Comparison of ENCODE assay signal across 8 mouse cellular contexts in the genomic region with DNA sequence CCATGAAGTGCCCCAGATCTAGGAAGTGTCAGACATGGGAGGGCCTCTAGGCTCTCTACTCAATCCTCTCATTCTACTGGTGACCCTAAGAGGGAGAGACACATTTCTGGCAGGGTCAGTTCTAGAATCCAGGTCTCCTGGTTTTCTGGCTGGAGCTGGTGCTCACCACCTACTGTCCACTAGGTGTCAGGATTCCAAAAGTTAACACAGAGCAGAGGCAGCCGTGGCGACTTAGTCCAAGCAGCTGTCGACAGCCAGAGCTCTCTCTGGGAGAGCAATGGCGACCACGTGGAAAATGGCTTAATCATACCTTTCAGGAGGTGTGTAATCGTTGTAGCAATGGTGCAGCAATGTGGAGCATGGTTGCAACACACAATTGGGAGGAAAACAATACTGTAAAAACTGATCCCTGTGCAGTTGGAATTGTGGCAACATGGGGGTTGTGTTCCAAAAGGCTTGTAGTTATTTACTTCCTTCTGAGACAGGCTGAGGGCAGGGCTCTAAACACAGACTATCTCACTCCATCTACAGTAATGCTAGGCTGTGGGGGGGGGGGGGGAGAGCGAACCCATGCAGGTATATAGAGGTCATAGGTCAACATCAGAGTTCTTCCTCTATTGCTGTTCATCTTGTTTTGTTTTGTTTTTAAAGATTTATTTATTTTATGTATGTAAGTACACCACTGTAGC. TPM values are rescaled to one million over a fixed set of nuclear protein-coding genes. Genes with fewer than 3 reads are reported as not detected.
DNase-seq lines count a peak whose midpoint lies in the region; ATAC-seq and TF ChIP-seq lines count a peak whose summit lies in the region.

No protein-coding gene starts in this region.

- peak; percentile 34 for DNase-seq in CD4-positive helper T cell, adult 2 months (ENCODE audit: low read depth, low spot score)
- peak; percentile 84 for DNase-seq in brain, adult 2 months (ENCODE audit: low read depth, low spot score)
- peak; percentile 55 for DNase-seq in liver
- DNase-seq in midbrain, postnatal 0 days (ENCODE audit: low spot score), result peak; percentile 88
- DNase-seq in splenic B cell, adult 2 months (ENCODE audit: low read depth, low spot score), result peak; percentile 62

- H3K4me2 ChIP-seq in heart, embryonic 12.5 days, result peak overlapping the region; percentile 40; the same call in 1 of the 2 replicates
- H3K4me2 ChIP-seq in kidney, embryonic 15.5 days, result peak overlapping the region; percentile 35; the same call in 1 of the 2 replicates
- H3K4me2 ChIP-seq in midbrain, postnatal 0 days (ENCODE audit: low read depth, low read length, poor library complexity, severe bottlenecking), result peak overlapping the region; percentile 36

- no peaks in the 10 kb centered on the region for H3K36me3 ChIP-seq in heart, embryonic 12.5 days
- no peaks in the 10 kb centered on the region for H3K36me3 ChIP-seq in kidney, embryonic 15.5 days
- H3K36me3 ChIP-seq in midbrain, postnatal 0 days (ENCODE audit: insufficient read depth, low read length), result no peaks in the 10 kb centered on the region
- H3K36me3 ChIP-seq in splenic B cell, adult 2 months (ENCODE audit: control insufficient read depth, insufficient read depth, low read length, poor library complexity, severe bottlenecking), result no peaks in the 10 kb centered on the region

- H3K9ac ChIP-seq in heart, embryonic 12.5 days, result no peak overlapping the region
- H3K9ac ChIP-seq in kidney, embryonic 15.5 days, result no peak overlapping the region
- H3K9ac ChIP-seq in midbrain, postnatal 0 days (replicated peaks; ENCODE audit: low read length, poor library complexity, severe bottlenecking), result no peak overlapping the region

- H3K4me3 ChIP-seq in heart, embryonic 12.5 days, result no peak overlapping the region
- H3K4me3 ChIP-seq in kidney, embryonic 15.5 days (replicated peaks), result no peak overlapping the region
- no peak overlapping the region for H3K4me3 ChIP-seq in midbrain, postnatal 0 days (ENCODE audit: low read depth, low read length)

- H3K27ac ChIP-seq in heart, embryonic 12.5 days (ENCODE audit: poor library complexity, severe bottlenecking), result no peak overlapping the region
- no peak overlapping the region for H3K27ac ChIP-seq in kidney, embryonic 15.5 days
- no peak overlapping the region for H3K27ac ChIP-seq in midbrain, postnatal 0 days (ENCODE audit: low read depth, low read length)

- 11% methylated on average over 7 of the region's 7 CpGs for WGBS in heart, embryonic 12.5 days
- WGBS in kidney, embryonic 15.5 days, result 11% methylated on average over 7 of the region's 7 CpGs
- WGBS in midbrain, postnatal 0 days, result 6% methylated on average over 7 of the region's 7 CpGs

- peaks cover 2% of the 10 kb centered on the region; the same call in 1 of the 2 replicates for H3K4me1 ChIP-seq in heart, embryonic 12.5 days (replicated peaks)
- H3K4me1 ChIP-seq in kidney, embryonic 15.5 days, result peaks cover 30% of the 10 kb centered on the region
- H3K4me1 ChIP-seq in midbrain, postnatal 0 days (ENCODE audit: insufficient read depth, low read length), result no peaks in the 10 kb centered on the region

- H3K27me3 ChIP-seq in heart, embryonic 12.5 days (replicated peaks), result peaks cover 10% of the 10 kb centered on the region; the same call in 1 of the 2 replicates
- no peaks in the 10 kb centered on the region for H3K27me3 ChIP-seq in kidney, embryonic 15.5 days
- no peaks in the 10 kb centered on the region for H3K27me3 ChIP-seq in midbrain, postnatal 0 days (ENCODE audit: insufficient read depth, low read length)
- H3K27me3 ChIP-seq in splenic B cell, adult 2 months (ENCODE audit: control insufficient read depth, insufficient read depth, low read length, poor library complexity, severe bottlenecking), result no peaks in the 10 kb centered on the region

- peak; percentile 64; the same call in 1 of the 2 replicates for ATAC-seq in erythroblast, adult 5-6 weeks (replicated peaks; ENCODE audit: low FRiP score, poor library complexity, severe bottlenecking)
- ATAC-seq in heart, embryonic 12.5 days (ENCODE audit: insufficient number of reproducible peaks, low FRiP score), result peak; percentile 77; the same call in 1 of the 2 replicates
- peak; percentile 67 for ATAC-seq in kidney, embryonic 15.5 days (replicated peaks; ENCODE audit: low FRiP score)
- ATAC-seq in midbrain, postnatal 0 days (ENCODE audit: low FRiP score), result peak; percentile 77

- H3K9me3 ChIP-seq in heart, embryonic 12.5 days (replicated peaks), result no peaks in the 10 kb centered on the region
- no peaks in the 10 kb centered on the region for H3K9me3 ChIP-seq in kidney, embryonic 15.5 days (replicated peaks)
- H3K9me3 ChIP-seq in midbrain, postnatal 0 days (ENCODE audit: low read length), result no peaks in the 10 kb centered on the region

- peak; percentile 92 for TF ChIP-seq CTCF in midbrain, postnatal 0 days (IDR thresholded peaks at IDR 0.05)

RNA-seq across cellular contexts. Expression of gene Tekt1, which starts 19.5 kb away (rescaled TPM):
- total RNA-seq in erythroblast, adult 5-6 weeks (2015; ENCODE audit: low replicate concordance), result not detected in 2 replicates
- total RNA-seq in erythroblast, adult 5-6 weeks (2017; ENCODE audit: low replicate concordance), result not detected in 2 replicates
- polyA plus RNA-seq in heart, embryonic 12.5 days (2016; fragmentation: Nextera tagmentation; extraction: Ambion mirVana), result 0.32 and 0.85 TPM in 2 replicates
- polyA plus RNA-seq in kidney, embryonic 15.5 days (2015; fragmentation: Nextera tagmentation; extraction: Ambion mirVana), result 5.4 and 5.6 TPM in 2 replicates
- 6.9 and 9.8 TPM in 2 replicates for total RNA-seq in midbrain, postnatal 0 days (2014; rRNA removed)
- 7.4 and 10.3 TPM in 2 replicates for polyA plus RNA-seq in midbrain, postnatal 0 days (2015; fragmentation: Nextera tagmentation; extraction: Ambion mirVana)

RNA-seq across cellular contexts. Expression of gene Fbxo39, which starts 28.4 kb away (rescaled TPM):
- not detected in 2 replicates for total RNA-seq in erythroblast, adult 5-6 weeks (2015; ENCODE audit: low replicate concordance)
- 0.70 and 1.3 TPM in 2 replicates for total RNA-seq in erythroblast, adult 5-6 weeks (2017; ENCODE audit: low replicate concordance)
- polyA plus RNA-seq in heart, embryonic 12.5 days (2016; fragmentation: Nextera tagmentation; extraction: Ambion mirVana), result not detected in 2 replicates
- not detected in 2 replicates for polyA plus RNA-seq in kidney, embryonic 15.5 days (2015; fragmentation: Nextera tagmentation; extraction: Ambion mirVana)
- total RNA-seq in midbrain, postnatal 0 days (2014; rRNA removed), result not detected in 2 replicates
- not detected in 2 replicates for polyA plus RNA-seq in midbrain, postnatal 0 days (2015; fragmentation: Nextera tagmentation; extraction: Ambion mirVana)

RNA-seq across cellular contexts. Expression of gene Xaf1, which starts 41.3 kb away (rescaled TPM):
- total RNA-seq in erythroblast, adult 5-6 weeks (2015; ENCODE audit: low replicate concordance), result 33.0 and 122 TPM in 2 replicates
- 48.7 and 64.9 TPM in 2 replicates for total RNA-seq in erythroblast, adult 5-6 weeks (2017; ENCODE audit: low replicate concordance)
- polyA plus RNA-seq in heart, embryonic 12.5 days (2016; fragmentation: Nextera tagmentation; extraction: Ambion mirVana), result 6.2 and 6.8 TPM in 2 replicates
- 4.3 and 6.2 TPM in 2 replicates for polyA plus RNA-seq in kidney, embryonic 15.5 days (2015; fragmentation: Nextera tagmentation; extraction: Ambion mirVana)
- 0.93 and 3.9 TPM in 2 replicates for total RNA-seq in midbrain, postnatal 0 days (2014; rRNA removed)
- polyA plus RNA-seq in midbrain, postnatal 0 days (2015; fragmentation: Nextera tagmentation; extraction: Ambion mirVana), result 5.6 and 6.0 TPM in 2 replicates

Comparison
In these comparisons a context has a peak if more than half of its experiments do, and no peak if none do; other contexts are left out.
1. DNase-seq: peak in every context shown above with its lines; median percentile 88 in midbrain, postnatal 0 days; 84 in brain, adult 2 months; 62 in splenic B cell, adult 2 months; 55 in liver; 34 in CD4-positive helper T cell, adult 2 months.